Mouse (Mus musculus) small intestine, adult 2 months (tissue): ENCODE results near the gene Shoc2.

Experiments
- CTCF ChIP-seq: fragments of 200-500 bp; IDR thresholded peaks from 2 replicates; pipeline ENCODE4 v1.5.1; 2012; ENCODE audit warnings: low read depth, mild to moderate bottlenecking, control low read depth, inconsistent platforms, low read length, moderate library complexity, mixed read lengths; ENCODE audit not compliant: insufficient replicate concordance, insufficient read length; ENCODE audit errors: extremely low read depth
- POLR2A ChIP-seq: fragments of 200-500 bp; IDR thresholded peaks from 2 replicates; pipeline ENCODE4 v1.6.1; 2012; ENCODE audit warnings: low read depth, mild to moderate bottlenecking, control low read depth, inconsistent platforms, low read length, moderate library complexity

- no peak for TF ChIP-seq CTCF
- TF ChIP-seq POLR2A = no peak
Observed at GRCm38 (mm10) chr19:53982041-53982440, 37.9 kb downstream of the Shoc2 start.
